Mouse (Mus musculus) left cerebral cortex, postnatal 10 days (tissue): ENCODE results near the gene Ccdc170. TPM values are rescaled to one million over a fixed set of nuclear protein-coding genes. Genes with fewer than 3 reads are reported as not detected.
A peak's percentile ranks its signal among the peaks of the same experiment; 100 is the strongest.
"Not testable (repeated sequence)": the region's sequence is repeated elsewhere in the genome, so short reads cannot be mapped to it uniquely, and the experiment has no call there.

Source experiments
- DNase-seq, 2 experiments: peaks; one replicate each; pipeline ENCODE4 v3.0.0; 2021 to 2022; ENCODE audit warnings: low spot score in 2 of 2, mixed read lengths in 1 of 2; ENCODE audit errors: extremely low spot score in 1 of 2
- intact Hi-C: fragments of 180-260 bp; cut with DNase I; formaldehyde crosslinking; loops from one replicate; pipeline ENCODE4 v1.15.1; 2025
- total RNA-seq, 2 experiments: library from RNA; stranded (reverse); gene quantifications; 2 replicates each; pipeline ENCODE4 v1.2.3; 2021

The Ccdc170 gene
- total RNA-seq, 2 experiments from 2014 or later, result 0.26 to 0.43 TPM

DNA sequence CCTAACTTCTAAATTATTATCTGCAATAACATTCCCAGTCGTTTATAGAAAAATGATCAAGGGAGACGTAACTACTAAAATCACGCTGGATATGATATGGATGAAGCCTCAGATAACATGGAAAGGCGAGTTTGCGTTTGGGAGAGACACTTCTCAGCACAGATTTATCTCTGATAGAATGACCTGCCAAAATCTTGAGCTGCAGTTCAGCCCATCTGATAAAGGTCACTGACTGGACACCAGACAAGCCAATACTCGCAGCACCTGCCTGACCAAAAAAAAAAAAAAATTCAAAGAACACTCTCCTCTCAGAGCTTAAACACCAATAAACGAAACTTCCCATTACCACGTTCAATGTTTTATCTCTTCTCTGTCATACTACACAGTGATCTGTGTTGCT, 108.7 kb downstream of the Ccdc170 start:
- intact Hi-C loops, result no loop called here
- no peak for DNase-seq

GRCm38 (mm10) chr10:4593828-4594227, 111.5 kb downstream of the Ccdc170 start:
- intact Hi-C loops, result no loop called here
- no peak for DNase-seq

GRCm38 (mm10) chr10:4597211-4597610, 114.9 kb downstream of the Ccdc170 start:
- intact Hi-C loops, result no loop called here
- no peak for DNase-seq

GRCm38 (mm10) chr10:4598244-4598842, 116.0 kb downstream of the Ccdc170 start:
- DNase-seq, result peak; percentile 31 to 48
- intact Hi-C loops, result no loop called here

- intact Hi-C loops, result no loop called here
- peak; percentile 16 to 34 for DNase-seq
These were observed 116.6 kb downstream of the Ccdc170 start for GRCm38 (mm10) chr10:4598916-4599315.

DNA sequence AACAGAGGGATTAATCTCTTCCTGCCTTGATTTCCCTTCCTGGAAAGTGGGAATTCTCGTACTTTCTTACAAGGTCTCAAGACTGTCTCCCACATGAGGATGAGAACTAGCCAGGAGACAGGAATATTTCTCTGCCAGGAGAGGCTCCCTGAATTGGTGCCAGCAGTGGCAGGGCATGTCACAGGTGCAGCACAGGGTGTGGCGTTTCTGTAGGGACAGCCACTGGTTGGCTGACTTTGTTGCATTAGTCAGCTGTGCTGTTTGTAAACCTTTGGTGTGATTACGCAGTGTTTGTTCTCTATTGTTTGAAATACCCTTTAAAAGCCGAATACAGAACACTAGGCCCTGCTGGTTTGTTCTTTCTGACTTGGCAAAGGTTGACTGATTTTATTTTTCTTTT, 117.3 kb downstream of the Ccdc170 start:
- intact Hi-C loops, result no loop called here
- DNase-seq, result no peak

- intact Hi-C loops, result no loop called here
- no peak for DNase-seq
These were observed 118.6 kb downstream of the Ccdc170 start for GRCm38 (mm10) chr10:4600796-4601474.

DNA sequence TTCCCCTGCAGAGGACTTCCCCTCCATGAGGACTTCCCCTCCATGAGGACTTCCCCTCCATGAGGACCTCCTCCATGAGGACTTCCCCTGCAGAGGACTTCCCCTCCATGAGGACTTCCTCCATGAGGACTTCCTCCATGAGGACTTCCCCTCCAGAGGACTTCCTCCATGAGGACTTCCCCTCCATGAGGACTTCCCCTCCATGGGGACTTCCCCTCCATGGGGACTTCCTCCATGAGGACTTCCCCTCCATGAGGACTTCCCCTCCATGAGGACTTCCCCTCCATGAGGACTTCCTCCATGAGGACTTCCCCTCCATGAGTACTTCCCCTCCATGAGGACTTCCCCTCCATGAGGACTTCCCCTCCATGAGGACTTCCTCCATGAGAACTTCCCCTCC, 119.3 kb downstream of the Ccdc170 start:
- intact Hi-C loops, DNase-seq: not testable (repeated sequence)

GRCm38 (mm10) chr10:4602466-4602865, 120.2 kb downstream of the Ccdc170 start:
- intact Hi-C loops, result no loop called here
- no peak for DNase-seq

DNA sequence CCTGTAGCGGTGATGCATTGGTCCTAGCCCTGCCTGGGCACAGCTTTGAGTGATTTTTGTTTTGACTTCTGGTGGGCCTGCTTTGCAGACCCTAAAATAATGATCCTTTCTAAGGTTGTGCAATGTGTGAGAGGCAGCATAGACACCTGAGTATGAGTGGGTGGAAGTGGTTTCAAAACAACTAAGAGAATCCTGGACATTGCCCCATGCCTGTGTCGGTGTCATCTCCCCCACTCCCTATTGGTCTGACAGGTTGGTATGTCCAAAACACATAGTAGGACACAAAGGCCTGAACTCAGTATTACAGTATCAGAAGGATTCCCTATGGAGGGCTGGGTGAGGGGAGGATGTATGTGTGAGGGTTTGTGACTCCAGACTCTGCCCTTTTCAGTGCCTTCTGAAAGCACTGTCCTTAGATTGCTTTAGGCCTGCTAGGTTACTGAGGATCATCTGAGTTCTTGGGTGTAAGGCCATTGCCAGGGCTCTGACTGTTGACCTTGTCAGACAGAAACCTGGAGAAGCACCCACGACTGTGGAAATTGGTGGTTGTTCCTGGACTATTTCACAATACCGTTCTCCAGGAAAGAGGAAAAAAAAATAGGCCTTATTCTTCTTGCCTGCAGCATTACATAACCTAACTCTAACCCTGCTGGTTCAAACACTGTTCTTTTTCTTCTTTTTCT, 122.4 kb downstream of the Ccdc170 start:
- intact Hi-C loops, result no loop called here

DNA sequence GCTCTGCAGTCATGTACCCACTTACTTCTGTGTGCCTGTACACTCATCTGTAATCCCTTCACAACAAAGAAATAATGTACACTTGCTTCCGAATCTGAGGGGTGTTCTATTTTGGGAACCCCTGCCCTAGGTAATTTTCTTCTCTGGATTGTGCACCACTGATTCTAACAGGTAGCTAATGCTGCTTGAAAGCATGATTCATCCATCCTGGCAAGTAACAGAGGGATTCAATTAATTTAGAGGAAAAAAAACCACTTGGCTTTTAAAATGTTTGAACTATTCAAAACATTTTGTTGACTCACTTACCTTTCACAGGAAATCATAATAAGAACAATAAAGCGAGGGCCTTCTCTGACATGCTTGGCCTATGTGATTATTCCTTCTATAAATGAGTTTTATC, 127.9 kb downstream of the Ccdc170 start:
- no peak for DNase-seq
- intact Hi-C loops, result no loop called here

More for the DNA sequence above, 122.4 kb downstream of the Ccdc170 start:
- DNase-seq, result no peak

DNA sequence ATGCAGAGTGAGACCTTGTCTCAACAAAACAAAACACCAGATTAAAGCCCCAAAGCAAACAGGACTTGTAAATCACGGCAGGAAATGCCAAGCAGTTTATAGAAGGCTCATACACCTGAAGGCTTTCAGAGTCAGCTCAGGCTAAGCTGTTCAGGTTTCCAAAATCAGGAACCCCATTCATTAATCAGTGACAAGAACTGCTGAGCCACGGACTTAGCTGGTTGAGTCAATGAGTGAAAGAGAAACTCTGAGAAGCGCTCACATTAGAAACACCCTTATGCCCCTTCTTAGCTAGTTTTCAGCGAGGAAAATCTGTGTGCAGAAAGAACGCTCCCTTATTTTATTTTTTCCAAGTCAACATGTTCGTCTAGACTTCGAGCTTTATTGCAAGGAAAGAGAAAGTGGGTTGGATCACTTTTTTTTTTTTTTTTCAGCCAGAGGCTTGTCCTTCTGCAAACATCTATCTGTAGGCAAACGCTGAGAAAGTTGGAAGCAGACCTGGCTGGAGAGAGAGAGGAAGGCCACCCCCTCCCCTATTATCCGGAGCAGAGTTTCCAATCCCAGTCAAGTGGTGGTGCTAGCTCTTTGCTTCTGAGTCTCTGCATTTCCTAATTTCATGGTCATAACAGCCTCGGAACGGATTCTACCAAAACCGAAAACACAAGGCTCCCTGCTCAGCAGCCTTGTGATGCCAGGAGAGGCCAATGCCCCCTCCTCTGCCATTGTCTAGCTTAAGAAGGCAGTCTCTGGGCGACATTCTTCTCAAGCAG, 129.3 kb downstream of the Ccdc170 start, which contains the start of gene Esr1:
TSS of gene Esr1 (plus strand) at position 208 of the 770 bp plus-strand sequence.
- DNase-seq, result no peak
- intact Hi-C loops, result no loop called here

Other genes starting within 250 kb of the Ccdc170 start
- gene Akap12, start 216.1 kb upstream of the Ccdc170 start, total RNA-seq, result 10 to 100 TPM; 28.1 to 28.5 TPM
- 1 to 10 TPM; 9.3 to 9.4 TPM for gene Zbtb2, start 94.4 kb upstream of the Ccdc170 start, total RNA-seq
- gene Rmnd1, start 50.1 kb upstream of the Ccdc170 start, total RNA-seq, result 10 to 100 TPM; 31.6 to 34.6 TPM
- gene Armt1, start 50.0 kb upstream of the Ccdc170 start, total RNA-seq, result 10 to 100 TPM; 10.6 to 12.3 TPM
- 1 to 10 TPM; 2.3 to 3.4 TPM for gene Esr1, start 129.1 kb downstream of the Ccdc170 start, total RNA-seq